Mouse (Mus musculus) liver, adult 2 months (tissue): Measurements from ENCODE around the gene Tgfbr3.

Experiments used
- CTCF ChIP-seq: fragments of 200-500 bp; IDR thresholded peaks from 2 replicates; pipeline ENCODE4 v1.5.1; 2011; ENCODE audit warnings: low read depth, low read length, control low read depth
- POLR2A ChIP-seq: fragments of 200-500 bp; IDR thresholded peaks from 2 replicates; pipeline ENCODE4 v1.6.1; 2011; ENCODE audit warnings: low read length, control low read depth; ENCODE audit not compliant: insufficient read depth; ENCODE audit errors: extremely low read depth

DNA sequence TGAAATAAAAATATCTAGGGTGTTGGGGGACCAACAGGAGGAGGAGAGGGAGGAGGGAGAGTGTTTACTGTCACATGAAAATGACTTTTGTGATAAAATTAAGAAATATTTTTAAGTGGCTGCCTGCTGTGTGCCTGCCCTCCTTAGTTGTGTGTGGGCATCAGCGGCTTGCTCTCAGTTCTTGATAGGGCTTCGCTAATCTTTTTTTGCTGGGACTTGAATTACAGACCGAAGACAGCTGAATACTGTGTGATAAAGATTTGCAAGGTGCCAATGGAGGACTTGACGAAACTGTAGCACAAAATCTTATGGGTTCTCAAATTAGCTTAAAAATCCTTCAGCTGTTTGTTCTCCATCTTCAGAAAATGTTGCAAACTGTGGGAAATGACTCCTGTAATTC is 205.0 kb downstream of the Tgfbr3 start:
- no peak for TF ChIP-seq CTCF
- TF ChIP-seq POLR2A = no peak
